Mouse (Mus musculus) hindbrain, embryonic 10.5 days (tissue): ENCODE measurements around the gene Sel1l3. TPM values are rescaled to one million over a fixed set of nuclear protein-coding genes. Genes with fewer than 3 reads are reported as not detected.

ENCODE experiments used
- DNase-seq: peaks from one replicate; pipeline ENCODE4 v3.0.0-alpha.2; 2017; ENCODE audit warnings: low spot score
- H3K27ac ChIP-seq: fragments of 300-500 bp; sonication (generic); 2 replicates; pipeline ENCODE4 v1.5.1; 2016; ENCODE audit warnings: mild to moderate bottlenecking, moderate library complexity
- H3K27me3 ChIP-seq: fragments of 300-500 bp; sonication (generic); 2 replicates; pipeline ENCODE4 v1.6.1; 2016; ENCODE audit warnings: mild to moderate bottlenecking; ENCODE audit not compliant: poor library complexity, insufficient read depth, severe bottlenecking
- H3K36me3 ChIP-seq: fragments of 300-500 bp; sonication (generic); 2 replicates; pipeline ENCODE4 v1.6.1; 2016; ENCODE audit warnings: mild to moderate bottlenecking, moderate library complexity
- H3K4me1 ChIP-seq: fragments of 300-500 bp; sonication (generic); replicated peaks from 2 replicates; pipeline ENCODE4 v1.6.1; 2016; ENCODE audit warnings: mild to moderate bottlenecking
- H3K4me3 ChIP-seq: fragments of 300-500 bp; sonication (generic); 2 replicates; pipeline ENCODE4 v1.5.1; 2016; ENCODE audit warnings: mild to moderate bottlenecking, moderate library complexity
- H3K9me3 ChIP-seq: fragments of 300-500 bp; sonication (generic); 2 replicates; pipeline ENCODE4 v1.6.1; 2016; ENCODE audit warnings: mild to moderate bottlenecking, moderate library complexity
- WGBS: fragments of 180-500 bp; shearing (Covaris S2); methylation state at CpG from one replicate; pipeline ENCODE4 v1.1.7; 2016; 5-methylcytosine and 5-hydroxymethylcytosine counted together
- polyA plus RNA-seq: library from polyadenylated mRNA; unstranded; fragments of >200 nt; fragmentation: Nextera tagmentation; extraction: Ambion mirVana; gene quantifications from 2 replicates; pipeline ENCODE4 v1.2.1, GENCODE M21; 2016

Sel1l3 gene
- polyA plus RNA-seq, 1 experiment from 2014 or later: 2.3 TPM

GRCm38 (mm10) chr5:53211241-53211640 lies 2.5 kb downstream of the Sel1l3 start:
- H3K4me3 ChIP-seq: no peak overlapping the region
- DNase-seq: no peak
- H3K4me1 ChIP-seq: peaks cover 42% of the 10 kb centered on the region
- 63% methylated on average over 6 of the region's 6 CpGs for WGBS
- H3K27me3 ChIP-seq: peaks cover 58% of the 10 kb centered on the region
- no peak overlapping the region for H3K27ac ChIP-seq
- no peaks in the 10 kb centered on the region for H3K36me3 ChIP-seq
- no peaks in the 10 kb centered on the region for H3K9me3 ChIP-seq

- no peaks in the 10 kb centered on the region for H3K9me3 ChIP-seq
- H3K4me1 ChIP-seq: peaks cover 42% of the 10 kb centered on the region
- H3K27ac ChIP-seq: no peak overlapping the region
- no peak for DNase-seq
- WGBS: 75% methylated on average over 4 of the region's 4 CpGs
- no peaks in the 10 kb centered on the region for H3K36me3 ChIP-seq
- H3K27me3 ChIP-seq: peaks cover 51% of the 10 kb centered on the region
- no peak overlapping the region for H3K4me3 ChIP-seq
Observed at GRCm38 (mm10) chr5:53210481-53210880, 3.2 kb downstream of the Sel1l3 start.

GRCm38 (mm10) chr5:53209773-53210172 lies 4.0 kb downstream of the Sel1l3 start:
- no peak overlapping the region for H3K27ac ChIP-seq
- peaks cover 36% of the 10 kb centered on the region for H3K4me1 ChIP-seq
- DNase-seq: no peak
- WGBS: 37% methylated on average over 7 of the region's 7 CpGs
- H3K27me3 ChIP-seq: peaks cover 45% of the 10 kb centered on the region
- H3K36me3 ChIP-seq: no peaks in the 10 kb centered on the region
- no peaks in the 10 kb centered on the region for H3K9me3 ChIP-seq
- H3K4me3 ChIP-seq: no peak overlapping the region

- no peaks in the 10 kb centered on the region for H3K36me3 ChIP-seq
- peaks cover 36% of the 10 kb centered on the region for H3K27me3 ChIP-seq
- H3K9me3 ChIP-seq: no peaks in the 10 kb centered on the region
- DNase-seq: no peak
- H3K27ac ChIP-seq: no peak overlapping the region
- 94% methylated on average over 1 of the region's 1 CpGs for WGBS
- H3K4me3 ChIP-seq: no peak overlapping the region
- peaks cover 26% of the 10 kb centered on the region for H3K4me1 ChIP-seq
Observed at GRCm38 (mm10) chr5:53208731-53209130, 5.0 kb downstream of the Sel1l3 start.

GRCm38 (mm10) chr5:53206575-53206974 lies 7.2 kb downstream of the Sel1l3 start:
- H3K36me3 ChIP-seq: no peaks in the 10 kb centered on the region
- H3K27me3 ChIP-seq: peaks cover 16% of the 10 kb centered on the region
- H3K4me1 ChIP-seq: peaks cover 10% of the 10 kb centered on the region; the same call in 1 of the 2 replicates
- no peak for DNase-seq
- H3K9me3 ChIP-seq: no peaks in the 10 kb centered on the region
- no peak overlapping the region for H3K4me3 ChIP-seq
- WGBS: 80% methylated on average over 5 of the region's 5 CpGs
- no peak overlapping the region for H3K27ac ChIP-seq

GRCm38 (mm10) chr5:53202748-53203147 lies 11.0 kb downstream of the Sel1l3 start:
- H3K4me1 ChIP-seq: no peaks in the 10 kb centered on the region
- H3K27me3 ChIP-seq: no peaks in the 10 kb centered on the region
- no peak for DNase-seq
- H3K27ac ChIP-seq: no peak overlapping the region
- no peaks in the 10 kb centered on the region for H3K9me3 ChIP-seq
- WGBS: 84% methylated on average over 8 of the region's 8 CpGs
- H3K4me3 ChIP-seq: no peak overlapping the region
- no peaks in the 10 kb centered on the region for H3K36me3 ChIP-seq

GRCm38 (mm10) chr5:53200825-53201224 lies 12.9 kb downstream of the Sel1l3 start:
- H3K4me3 ChIP-seq: no peak overlapping the region
- H3K27ac ChIP-seq: no peak overlapping the region
- DNase-seq: no peak
- H3K27me3 ChIP-seq: no peaks in the 10 kb centered on the region
- H3K4me1 ChIP-seq: no peaks in the 10 kb centered on the region
- WGBS: 85% methylated on average over 10 of the region's 10 CpGs
- no peaks in the 10 kb centered on the region for H3K36me3 ChIP-seq
- H3K9me3 ChIP-seq: no peaks in the 10 kb centered on the region

- no peaks in the 10 kb centered on the region for H3K9me3 ChIP-seq
- DNase-seq: no peak
- no peaks in the 10 kb centered on the region for H3K36me3 ChIP-seq
- H3K4me1 ChIP-seq: no peaks in the 10 kb centered on the region
- WGBS: 89% methylated on average over 1 of the region's 1 CpGs
- no peaks in the 10 kb centered on the region for H3K27me3 ChIP-seq
- no peak overlapping the region for H3K27ac ChIP-seq
- no peak overlapping the region for H3K4me3 ChIP-seq
Observed at GRCm38 (mm10) chr5:53198408-53198807, 15.3 kb downstream of the Sel1l3 start.

- no peak overlapping the region for H3K27ac ChIP-seq
- no peaks in the 10 kb centered on the region for H3K9me3 ChIP-seq
- no peaks in the 10 kb centered on the region for H3K27me3 ChIP-seq
- no peaks in the 10 kb centered on the region for H3K36me3 ChIP-seq
- DNase-seq: no peak
- H3K4me1 ChIP-seq: no peaks in the 10 kb centered on the region
- 81% methylated on average over 10 of the region's 10 CpGs for WGBS
- H3K4me3 ChIP-seq: no peak overlapping the region
Observed at GRCm38 (mm10) chr5:53196387-53197088, 17.2 kb downstream of the Sel1l3 start.

- H3K36me3 ChIP-seq: no peaks in the 10 kb centered on the region
- no peaks in the 10 kb centered on the region for H3K9me3 ChIP-seq
- no peaks in the 10 kb centered on the region for H3K27me3 ChIP-seq
- DNase-seq: no peak
- WGBS: 91% methylated on average over 3 of the region's 3 CpGs
- no peak overlapping the region for H3K4me3 ChIP-seq
- H3K4me1 ChIP-seq: no peaks in the 10 kb centered on the region
- H3K27ac ChIP-seq: no peak overlapping the region
Observed at GRCm38 (mm10) chr5:53194841-53195240, 18.9 kb downstream of the Sel1l3 start.

GRCm38 (mm10) chr5:53194421-53194820 lies 19.3 kb downstream of the Sel1l3 start:
- Histone ChIP-seq H3K4me1 (no peaks in the 10 kb centered on the region), H3K27ac (no peak overlapping the region), H3K9me3 (no peaks in the 10 kb centered on the region), H3K27me3 (no peaks in the 10 kb centered on the region), H3K4me3 (no peak overlapping the region), H3K36me3 (no peaks in the 10 kb centered on the region)
- no peak for DNase-seq
- WGBS: 79% methylated on average over 2 of the region's 2 CpGs

- Histone ChIP-seq H3K9me3 (no peaks in the 10 kb centered on the region), H3K27ac (no peak overlapping the region), H3K4me3 (no peak overlapping the region), H3K36me3 (no peaks in the 10 kb centered on the region), H3K27me3 (no peaks in the 10 kb centered on the region), H3K4me1 (no peaks in the 10 kb centered on the region)
- 89% methylated on average over 13 of the region's 13 CpGs for WGBS
- no peak for DNase-seq
Observed at GRCm38 (mm10) chr5:53193092-53194030, 20.4 kb downstream of the Sel1l3 start.

- no peak overlapping the region for H3K4me3 ChIP-seq
- no peaks in the 10 kb centered on the region for H3K27me3 ChIP-seq
- WGBS: 85% methylated on average over 2 of the region's 2 CpGs
- no peaks in the 10 kb centered on the region for H3K9me3 ChIP-seq
- H3K27ac ChIP-seq: no peak overlapping the region
- H3K36me3 ChIP-seq: no peaks in the 10 kb centered on the region
- no peaks in the 10 kb centered on the region for H3K4me1 ChIP-seq
- DNase-seq: no peak
Observed at GRCm38 (mm10) chr5:53188608-53189007, 25.1 kb downstream of the Sel1l3 start.
